Mouse (Mus musculus): ENCODE results near the gene Mrpl28. TPM values are rescaled to one million over a fixed set of nuclear protein-coding genes. Genes with fewer than 3 reads are reported as not detected.

The Mrpl28 gene
- polyA plus RNA-seq, 1 experiment from 2014 or later: 250 TPM

GRCm38 (mm10) chr17:26116503-26117258, 6.6 kb upstream of the Mrpl28 start:
- H3K36me3 ChIP-seq (replicated peaks; ENCODE audit: control insufficient read depth, insufficient read depth, low read depth, low read length): no peaks in the 10 kb centered on the region
- peaks cover 38% of the 10 kb centered on the region for H3K27me3 ChIP-seq (ENCODE audit: control insufficient read depth, insufficient read depth, low read length)
- no peak overlapping the region for H3K4me3 ChIP-seq (ENCODE audit: low read depth, low read length)
- no peak overlapping the region for H3K9ac ChIP-seq (replicated peaks; ENCODE audit: low read length)
- WGBS: 85% methylated on average over 17 of the region's 17 CpGs
- no peak overlapping the region for H3K4me2 ChIP-seq (ENCODE audit: low read depth, low read length)
- H3K27ac ChIP-seq (replicated peaks; ENCODE audit: low read depth, low read length): no peak overlapping the region
- 0 out of 2 replicates have a peak, but pooled peaks cover 2% of the 10 kb centered on the region for H3K4me1 ChIP-seq (ENCODE audit: control insufficient read depth, insufficient read depth, low read length)
- no peak for ATAC-seq (replicated peaks; ENCODE audit: insufficient number of reproducible peaks, low FRiP score, low TSS enrichment, low read depth)
- no peak for DNase-seq (ENCODE audit: low spot score)
- no peaks in the 10 kb centered on the region for H3K9me3 ChIP-seq (replicated peaks; ENCODE audit: control insufficient read depth, low read length)

GRCm38 (mm10) chr17:26119766-26120710, 3.3 kb upstream of the Mrpl28 start:
- H3K4me2 ChIP-seq (ENCODE audit: low read depth, low read length): no peak overlapping the region
- peak; percentile 81 for DNase-seq (ENCODE audit: low spot score)
- no peak overlapping the region for H3K4me3 ChIP-seq (ENCODE audit: low read depth, low read length)
- peaks cover 10% of the 10 kb centered on the region for H3K27me3 ChIP-seq (ENCODE audit: control insufficient read depth, insufficient read depth, low read length)
- peaks cover 6% of the 10 kb centered on the region; the same call in 1 of the 2 replicates for H3K4me1 ChIP-seq (ENCODE audit: control insufficient read depth, insufficient read depth, low read length)
- 50% methylated on average over 33 of the region's 33 CpGs for WGBS
- no peaks in the 10 kb centered on the region for H3K9me3 ChIP-seq (replicated peaks; ENCODE audit: control insufficient read depth, low read length)
- no peak overlapping the region for H3K27ac ChIP-seq (replicated peaks; ENCODE audit: low read depth, low read length)
- ATAC-seq (replicated peaks; ENCODE audit: insufficient number of reproducible peaks, low FRiP score, low TSS enrichment, low read depth): no peak
- no peaks in the 10 kb centered on the region for H3K36me3 ChIP-seq (replicated peaks; ENCODE audit: control insufficient read depth, insufficient read depth, low read depth, low read length)
- no peak overlapping the region for H3K9ac ChIP-seq (replicated peaks; ENCODE audit: low read length)

GRCm38 (mm10) chr17:26122431-26123140, 714 bp upstream of the Mrpl28 start:
- Histone ChIP-seq H3K36me3 (replicated peaks; ENCODE audit: control insufficient read depth, insufficient read depth, low read depth, low read length) (peaks cover 6% of the 10 kb centered on the region), H3K9me3 (replicated peaks; ENCODE audit: control insufficient read depth, low read length) (no peaks in the 10 kb centered on the region), H3K27ac (replicated peaks; ENCODE audit: low read depth, low read length) (no peak overlapping the region), H3K4me1 (ENCODE audit: control insufficient read depth, insufficient read depth, low read length) (peaks cover 6% of the 10 kb centered on the region; the same call in 1 of the 2 replicates), H3K4me3 (ENCODE audit: low read depth, low read length) (no peak overlapping the region), H3K9ac (replicated peaks; ENCODE audit: low read length) (no peak overlapping the region), H3K27me3 (ENCODE audit: control insufficient read depth, insufficient read depth, low read length) (no peaks in the 10 kb centered on the region), H3K4me2 (ENCODE audit: low read depth, low read length) (no peak overlapping the region)
- DNase-seq (ENCODE audit: low spot score) (no peak), ATAC-seq (replicated peaks; ENCODE audit: insufficient number of reproducible peaks, low FRiP score, low TSS enrichment, low read depth) (no peak; the same call in 1 of the 2 replicates)
- 50% methylated on average over 5 of the region's 5 CpGs for WGBS

- Histone ChIP-seq H3K9me3 (replicated peaks; ENCODE audit: control insufficient read depth, low read length) (no peaks in the 10 kb centered on the region), H3K9ac (replicated peaks; ENCODE audit: low read length) (peak overlapping the region; percentile 56; the same call in 1 of the 2 replicates), H3K27me3 (ENCODE audit: control insufficient read depth, insufficient read depth, low read length) (no peaks in the 10 kb centered on the region), H3K4me1 (ENCODE audit: control insufficient read depth, insufficient read depth, low read length) (peaks cover 6% of the 10 kb centered on the region; the same call in 1 of the 2 replicates), H3K36me3 (replicated peaks; ENCODE audit: control insufficient read depth, insufficient read depth, low read depth, low read length) (peaks cover 8% of the 10 kb centered on the region), H3K4me3 (ENCODE audit: low read depth, low read length) (peak overlapping the region; percentile 64), H3K27ac (replicated peaks; ENCODE audit: low read depth, low read length) (no peak overlapping the region), H3K4me2 (ENCODE audit: low read depth, low read length) (peak overlapping the region; percentile 79)
- 87% methylated on average over 7 of the region's 7 CpGs for WGBS
- DNase-seq (ENCODE audit: low spot score) (no peak), ATAC-seq (replicated peaks; ENCODE audit: insufficient number of reproducible peaks, low FRiP score, low TSS enrichment, low read depth) (no peak)
Observed at GRCm38 (mm10) chr17:26124560-26124959, 1.3 kb downstream of the Mrpl28 start.

GRCm38 (mm10) chr17:26125226-26125625, 1.9 kb downstream of the Mrpl28 start:
- ATAC-seq (replicated peaks; ENCODE audit: insufficient number of reproducible peaks, low FRiP score, low TSS enrichment, low read depth) (no peak), DNase-seq (ENCODE audit: low spot score) (no peak)
- WGBS: 95% methylated on average over 10 of the region's 10 CpGs
- Histone ChIP-seq H3K4me2 (ENCODE audit: low read depth, low read length) (no peak overlapping the region), H3K9ac (replicated peaks; ENCODE audit: low read length) (no peak overlapping the region), H3K4me1 (ENCODE audit: control insufficient read depth, insufficient read depth, low read length) (peaks cover 6% of the 10 kb centered on the region; the same call in 1 of the 2 replicates), H3K9me3 (replicated peaks; ENCODE audit: control insufficient read depth, low read length) (no peaks in the 10 kb centered on the region), H3K27me3 (ENCODE audit: control insufficient read depth, insufficient read depth, low read length) (no peaks in the 10 kb centered on the region), H3K4me3 (ENCODE audit: low read depth, low read length) (no peak overlapping the region), H3K36me3 (replicated peaks; ENCODE audit: control insufficient read depth, insufficient read depth, low read depth, low read length) (peaks cover 11% of the 10 kb centered on the region), H3K27ac (replicated peaks; ENCODE audit: low read depth, low read length) (no peak overlapping the region)

DNA sequence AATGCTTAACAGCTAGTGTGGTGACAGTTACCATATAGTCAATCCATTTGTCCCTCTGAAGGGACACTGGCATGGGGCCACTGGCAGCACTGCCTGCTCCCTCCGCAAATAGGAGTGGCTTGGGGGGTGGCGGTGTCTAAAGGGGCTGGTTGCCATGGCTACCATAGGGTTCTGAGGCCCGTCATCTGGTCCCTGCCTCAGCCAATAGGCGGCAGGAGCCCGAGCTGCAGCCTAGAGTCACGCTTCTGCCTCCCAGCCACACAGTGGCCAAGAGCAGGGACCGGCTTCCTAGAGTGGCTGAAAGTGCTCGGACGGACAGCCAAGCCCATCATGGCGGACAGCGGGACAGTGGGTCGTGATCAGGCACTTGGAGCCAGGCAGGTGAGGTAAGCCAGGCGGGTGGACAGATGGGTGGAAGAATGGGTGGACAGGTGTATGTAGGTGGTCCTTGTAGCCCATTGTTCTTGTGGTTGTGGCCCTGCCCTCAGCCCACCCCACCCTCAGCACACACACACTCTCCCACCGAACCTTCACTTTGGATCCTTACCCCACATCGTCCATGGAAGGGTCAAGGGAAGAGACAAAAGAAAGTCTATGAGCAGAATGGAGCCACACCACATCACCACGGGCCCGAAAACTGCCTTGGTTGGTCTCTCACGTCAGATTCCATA, 7.9 kb downstream of the Mrpl28 start:
- H3K36me3 ChIP-seq (replicated peaks; ENCODE audit: control insufficient read depth, insufficient read depth, low read depth, low read length): peaks cover 8% of the 10 kb centered on the region
- no peak overlapping the region for H3K9ac ChIP-seq (replicated peaks; ENCODE audit: low read length)
- H3K27me3 ChIP-seq (ENCODE audit: control insufficient read depth, insufficient read depth, low read length): no peaks in the 10 kb centered on the region
- no peak overlapping the region for H3K4me3 ChIP-seq (ENCODE audit: low read depth, low read length)
- H3K4me2 ChIP-seq (ENCODE audit: low read depth, low read length): no peak overlapping the region
- ATAC-seq (replicated peaks; ENCODE audit: insufficient number of reproducible peaks, low FRiP score, low TSS enrichment, low read depth): no peak
- no peak overlapping the region for H3K27ac ChIP-seq (replicated peaks; ENCODE audit: low read depth, low read length)
- H3K9me3 ChIP-seq (replicated peaks; ENCODE audit: control insufficient read depth, low read length): no peaks in the 10 kb centered on the region
- no peak for DNase-seq (ENCODE audit: low spot score)
- 83% methylated on average over 18 of the region's 18 CpGs for WGBS
- H3K4me1 ChIP-seq (ENCODE audit: control insufficient read depth, insufficient read depth, low read length): no peaks in the 10 kb centered on the region
